8 mouse cellular contexts compared by ENCODE assay signal in genomic region chr15:82338593-82339112, GRCm38 (mm10). TPM values are rescaled to one million over a fixed set of nuclear protein-coding genes. Genes with fewer than 3 reads are reported as not detected.
DNase-seq lines count a peak whose midpoint lies in the region; ATAC-seq lines count a peak whose summit lies in the region.

Gene Naga, minus strand, starts transcription at chr15:82338925.
Gene Pheta2, plus strand, starts transcription at chr15:82338942.
Gene Smdt1, plus strand, starts transcription at chr15:82338959.

- peaks cover 6% of the 10 kb centered on the region for H3K27me3 ChIP-seq in heart, embryonic 10.5 days (ENCODE audit: insufficient read depth, poor library complexity, severe bottlenecking)
- no peaks in the 10 kb centered on the region for H3K27me3 ChIP-seq in kidney, embryonic 15.5 days

- peak within 1 kb of the TSS; percentile 53 for H3K9ac ChIP-seq in kidney, embryonic 15.5 days

- peaks cover 38% of the 10 kb centered on the region for H3K36me3 ChIP-seq in heart, embryonic 10.5 days
- peaks cover 27% of the 10 kb centered on the region for H3K36me3 ChIP-seq in kidney, embryonic 15.5 days

- no peaks in the 10 kb centered on the region for H3K9me3 ChIP-seq in heart, embryonic 10.5 days
- no peaks in the 10 kb centered on the region for H3K9me3 ChIP-seq in kidney, embryonic 15.5 days (replicated peaks)

- peaks cover 48% of the 10 kb centered on the region for H3K4me1 ChIP-seq in heart, embryonic 10.5 days
- peaks cover 54% of the 10 kb centered on the region for H3K4me1 ChIP-seq in kidney, embryonic 15.5 days

- under 1% methylated on average over 41 of the region's 41 CpGs for WGBS in heart, embryonic 10.5 days
- WGBS in kidney, embryonic 15.5 days, result under 1% methylated on average over 41 of the region's 41 CpGs

- ATAC-seq in erythroblast, adult 5-6 weeks (replicated peaks; ENCODE audit: low FRiP score, poor library complexity, severe bottlenecking), result peak; percentile 68
- peak; percentile 88 for ATAC-seq in kidney, embryonic 15.5 days (replicated peaks; ENCODE audit: low FRiP score)
- peak; percentile 59 for ATAC-seq in monocyte, adult 5-6 weeks (replicated peaks; ENCODE audit: insufficient number of reproducible peaks, low FRiP score, low TSS enrichment, poor library complexity, severe bottlenecking)

- DNase-seq in B cell, adult 2 months, result peak; percentile 89 to 91
- DNase-seq in brain, adult 2 months (ENCODE audit: low read depth, low spot score), result peak; percentile 99
- peak; percentile 98 for DNase-seq in heart, embryonic 10.5 days (ENCODE audit: low spot score)
- DNase-seq in liver, result peak; percentile 99
- DNase-seq in spleen, postnatal 4 days (ENCODE audit: low spot score in 2 of 2), result peak; percentile 97

- peak within 1 kb of the TSS; percentile 68 for H3K4me3 ChIP-seq in heart, embryonic 10.5 days
- peak within 1 kb of the TSS; percentile 54 for H3K4me3 ChIP-seq in kidney, embryonic 15.5 days (replicated peaks)

- peak within 1 kb of the TSS; percentile 65 for H3K4me2 ChIP-seq in kidney, embryonic 15.5 days

- peak within 1 kb of the TSS; percentile 91 for H3K27ac ChIP-seq in heart, embryonic 10.5 days
- H3K27ac ChIP-seq in kidney, embryonic 15.5 days, result peak within 1 kb of the TSS; percentile 82; the same call in 1 of the 2 replicates

RNA-seq across cellular contexts. Expression of gene Naga, which starts in this region (rescaled TPM):
- 49.5 and 74.2 TPM in 2 replicates for total RNA-seq in erythroblast, adult 5-6 weeks (2015; ENCODE audit: low replicate concordance)
- 22.7 and 56.3 TPM in 2 replicates for total RNA-seq in erythroblast, adult 5-6 weeks (2017; ENCODE audit: low replicate concordance)
- polyA plus RNA-seq in heart, embryonic 10.5 days (2016; fragmentation: Nextera tagmentation; extraction: Ambion mirVana), result 28.4 and 32.3 TPM in 2 replicates
- polyA plus RNA-seq in kidney, embryonic 15.5 days (2015; fragmentation: Nextera tagmentation; extraction: Ambion mirVana), result 61.1 and 61.7 TPM in 2 replicates
- 155 to 216 TPM (median 169 TPM) in 3 replicates for total RNA-seq in monocyte, adult 5-6 weeks (2017)

RNA-seq across cellular contexts. Expression of gene Pheta2, which starts in this region (rescaled TPM):
- total RNA-seq in erythroblast, adult 5-6 weeks (2015; ENCODE audit: low replicate concordance), result 22.7 and 44.9 TPM in 2 replicates
- 79.0 and 86.0 TPM in 2 replicates for total RNA-seq in erythroblast, adult 5-6 weeks (2017; ENCODE audit: low replicate concordance)
- 11.1 and 12.0 TPM in 2 replicates for polyA plus RNA-seq in heart, embryonic 10.5 days (2016; fragmentation: Nextera tagmentation; extraction: Ambion mirVana)
- 11.0 and 12.0 TPM in 2 replicates for polyA plus RNA-seq in kidney, embryonic 15.5 days (2015; fragmentation: Nextera tagmentation; extraction: Ambion mirVana)
- 6.1 to 11.4 TPM (median 7.8 TPM) in 3 replicates for total RNA-seq in monocyte, adult 5-6 weeks (2017)

RNA-seq across cellular contexts. Expression of gene Smdt1, which starts in this region (rescaled TPM):
- 91.5 and 150 TPM in 2 replicates for total RNA-seq in erythroblast, adult 5-6 weeks (2015; ENCODE audit: low replicate concordance)
- total RNA-seq in erythroblast, adult 5-6 weeks (2017; ENCODE audit: low replicate concordance), result 42.7 and 69.4 TPM in 2 replicates
- 294 and 304 TPM in 2 replicates for polyA plus RNA-seq in heart, embryonic 10.5 days (2016; fragmentation: Nextera tagmentation; extraction: Ambion mirVana)
- polyA plus RNA-seq in kidney, embryonic 15.5 days (2015; fragmentation: Nextera tagmentation; extraction: Ambion mirVana), result 296 and 297 TPM in 2 replicates
- total RNA-seq in monocyte, adult 5-6 weeks (2017), result 57.5 to 129 TPM (median 113 TPM) in 3 replicates

Comparison
In these comparisons a context has a peak if more than half of its experiments do, and no peak if none do; other contexts are left out.
1. Peak in every context shown above with its lines: DNase-seq, ATAC-seq, H3K4me3 ChIP-seq and H3K27ac ChIP-seq.